Mouse (Mus musculus): ENCODE results near the gene Tac4. TPM values are rescaled to one million over a fixed set of nuclear protein-coding genes. Genes with fewer than 3 reads are reported as not detected.

Gene Tac4
- total RNA-seq (2015; ENCODE audit: low replicate concordance): not detected in 2 replicates
- 0.84 TPM in 1 of 2 replicates, not detected in the other for total RNA-seq (2017; ENCODE audit: low replicate concordance)

DNA sequence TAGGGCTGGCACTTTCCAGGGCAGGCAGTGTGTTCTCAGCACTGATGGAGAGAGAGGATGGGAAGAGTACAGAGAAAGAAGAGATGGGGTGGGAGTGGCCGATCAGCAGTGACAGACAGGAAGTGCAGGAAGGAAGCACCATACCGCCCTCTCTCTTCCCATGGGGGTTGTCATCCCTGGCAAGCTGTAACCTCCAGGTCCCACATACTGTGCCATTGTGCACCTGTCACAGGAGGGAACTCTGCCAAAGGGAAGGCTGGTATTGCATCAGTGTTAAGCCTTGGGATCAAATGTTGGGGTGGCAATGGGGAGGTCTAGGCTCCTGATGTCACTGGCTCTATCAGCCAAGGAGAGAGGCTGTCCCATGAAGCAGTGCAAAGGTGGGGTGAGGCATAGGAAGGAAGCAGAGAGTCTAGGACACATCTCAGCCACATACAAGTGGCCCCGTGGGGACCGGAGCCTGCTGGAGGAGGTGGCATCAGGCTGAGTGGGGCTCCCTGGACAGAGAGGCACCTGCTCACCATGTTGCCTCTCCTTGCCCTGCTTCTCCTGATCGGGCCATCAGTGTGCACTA lies at the start of gene Tac4:
TSS of gene Tac4 (plus strand) at position 352 of the 574 bp plus-strand sequence.
- no peak for ATAC-seq (replicated peaks; ENCODE audit: low FRiP score, poor library complexity, severe bottlenecking)

DNA sequence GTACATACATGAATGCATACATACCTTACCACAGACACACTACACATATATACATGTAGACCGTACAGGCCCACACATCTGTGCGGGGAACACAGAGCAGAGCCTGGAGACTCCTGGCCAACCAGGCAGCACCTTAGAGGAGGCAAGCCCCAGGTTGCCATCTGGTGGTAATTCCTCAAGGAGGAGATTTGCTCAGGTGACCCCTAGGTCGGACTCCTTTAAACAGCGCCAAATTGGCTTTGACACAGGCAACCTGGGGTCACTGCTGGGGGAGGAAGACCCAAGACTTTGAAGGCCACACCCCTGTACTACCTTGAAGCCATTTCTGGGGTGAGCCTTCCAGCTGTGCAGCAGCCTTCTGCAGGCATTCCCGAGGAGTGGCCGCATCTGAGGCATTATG lies 47.7 kb upstream of the Tac4 start:
- no peak for ATAC-seq (replicated peaks; ENCODE audit: low FRiP score, poor library complexity, severe bottlenecking)

DNA sequence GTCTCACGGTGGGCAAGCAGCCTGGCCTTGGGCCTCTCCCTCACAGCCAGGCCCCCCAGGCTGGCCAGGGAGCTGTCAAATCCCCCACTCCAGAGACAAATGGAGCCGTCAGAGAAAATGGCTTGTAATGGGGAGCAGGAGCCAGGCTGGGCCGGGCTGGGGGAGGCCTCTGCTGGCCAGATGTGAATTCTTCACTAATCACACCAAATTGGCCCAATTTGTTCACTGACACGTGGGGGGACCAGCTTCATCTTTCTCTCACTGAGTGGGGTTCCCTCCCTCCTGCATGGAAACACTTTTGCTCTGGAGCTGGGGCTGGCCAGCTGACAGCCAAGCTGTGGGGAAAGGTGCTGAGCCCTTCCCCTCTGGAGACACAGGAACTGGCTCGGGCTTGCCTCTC lies 47.0 kb upstream of the Tac4 start:
- no peak for ATAC-seq (replicated peaks; ENCODE audit: low FRiP score, poor library complexity, severe bottlenecking)

DNA sequence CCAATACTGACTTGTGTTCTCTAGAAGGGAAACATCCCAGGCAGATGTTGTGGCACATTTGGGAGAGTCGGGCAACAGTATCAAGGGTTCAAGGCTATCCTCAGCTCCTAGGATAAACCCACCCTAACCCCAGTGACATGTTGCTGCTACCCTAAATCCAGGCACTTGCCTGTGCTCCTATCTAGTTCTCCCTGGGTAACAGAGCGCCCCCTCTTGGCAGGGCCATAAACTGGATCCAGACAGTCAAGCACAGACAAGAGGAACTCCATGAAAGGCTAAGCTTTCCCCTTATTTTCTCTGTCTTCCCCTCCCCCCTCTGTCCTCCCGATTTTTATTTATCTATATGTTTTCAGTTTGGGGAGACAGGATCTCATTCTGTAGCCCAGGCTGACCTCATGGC lies 45.1 kb upstream of the Tac4 start:
- no peak for ATAC-seq (replicated peaks; ENCODE audit: low FRiP score, poor library complexity, severe bottlenecking)

DNA sequence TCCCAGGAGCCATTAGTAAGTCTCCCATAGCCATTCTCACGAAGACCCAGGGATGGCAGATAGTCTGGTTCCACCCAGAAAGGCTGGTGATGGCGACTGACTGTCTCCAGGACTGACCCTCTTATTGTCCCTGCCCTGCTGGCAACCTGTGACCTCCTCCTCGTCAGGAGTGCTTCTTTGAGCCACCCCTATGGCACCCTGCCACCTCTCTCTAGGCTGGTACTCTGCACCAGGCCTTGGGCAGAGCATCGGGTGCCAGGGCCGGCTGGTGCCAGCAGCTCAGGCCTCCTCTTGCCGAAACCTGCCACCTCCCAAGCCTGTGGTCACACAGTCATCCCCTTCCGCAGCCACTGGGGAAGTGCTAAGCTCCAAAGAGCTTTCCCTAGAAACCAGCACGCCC lies 42.2 kb upstream of the Tac4 start:
- ATAC-seq (replicated peaks; ENCODE audit: low FRiP score, poor library complexity, severe bottlenecking): no peak

DNA sequence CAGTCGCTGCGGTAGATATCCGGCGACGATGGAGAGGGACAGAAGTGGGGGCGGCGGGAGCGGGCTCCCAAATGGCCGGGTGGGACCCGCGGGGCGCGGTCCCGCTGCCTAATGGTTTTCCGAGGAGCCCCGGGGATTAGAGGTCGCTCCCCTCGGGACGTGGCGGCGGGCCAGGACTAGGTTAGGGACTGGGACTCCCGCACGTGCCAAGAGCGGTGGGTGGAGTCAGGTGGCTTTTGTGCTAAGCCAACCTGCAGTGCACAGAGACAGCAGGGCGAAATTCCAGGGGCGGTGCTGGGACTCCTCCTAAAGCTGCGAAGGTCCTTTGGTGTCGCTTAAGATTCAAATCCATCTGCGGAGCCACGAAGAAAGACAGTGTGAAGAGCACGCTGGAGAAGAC lies 37.9 kb upstream of the Tac4 start:
- no peak for ATAC-seq (replicated peaks; ENCODE audit: low FRiP score, poor library complexity, severe bottlenecking)

DNA sequence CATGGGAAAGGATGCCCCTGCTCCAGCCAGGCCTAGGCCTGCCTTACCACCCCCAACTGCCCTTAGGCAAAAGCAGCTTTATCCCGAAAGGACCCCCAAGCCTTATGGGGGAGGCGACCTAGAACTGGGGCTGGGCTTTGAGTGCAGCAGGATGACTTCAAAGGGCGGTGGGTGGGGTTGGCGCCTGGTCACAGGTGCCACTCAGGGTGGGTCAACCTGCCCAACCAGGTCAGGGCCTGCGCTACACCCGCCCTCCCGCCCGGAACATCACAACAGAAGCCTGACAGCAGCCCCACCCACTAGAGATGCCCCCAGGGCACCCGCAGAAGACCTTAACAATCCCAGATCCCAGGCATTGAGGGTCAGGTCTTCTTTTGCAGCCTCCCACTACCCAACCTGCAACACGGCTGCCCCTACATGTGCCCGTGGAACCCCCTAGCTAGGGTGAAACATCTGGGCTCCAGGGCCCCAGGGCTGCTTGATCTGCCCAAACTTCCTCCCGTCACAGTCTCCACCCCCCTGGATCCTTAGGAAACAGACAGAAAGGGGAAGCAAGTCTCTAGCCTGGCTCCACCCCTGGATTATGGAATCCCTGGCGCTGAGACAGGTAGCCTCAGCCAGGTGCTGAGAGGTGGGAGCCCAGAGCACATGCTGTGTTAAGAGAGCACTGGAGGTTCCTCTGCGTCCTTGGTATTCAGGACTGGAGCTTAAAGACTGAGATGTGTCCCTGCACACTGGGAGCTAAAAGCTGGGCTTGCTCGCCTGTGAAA lies 37.0 kb upstream of the Tac4 start:
- ATAC-seq (replicated peaks; ENCODE audit: low FRiP score, poor library complexity, severe bottlenecking): no peak

DNA sequence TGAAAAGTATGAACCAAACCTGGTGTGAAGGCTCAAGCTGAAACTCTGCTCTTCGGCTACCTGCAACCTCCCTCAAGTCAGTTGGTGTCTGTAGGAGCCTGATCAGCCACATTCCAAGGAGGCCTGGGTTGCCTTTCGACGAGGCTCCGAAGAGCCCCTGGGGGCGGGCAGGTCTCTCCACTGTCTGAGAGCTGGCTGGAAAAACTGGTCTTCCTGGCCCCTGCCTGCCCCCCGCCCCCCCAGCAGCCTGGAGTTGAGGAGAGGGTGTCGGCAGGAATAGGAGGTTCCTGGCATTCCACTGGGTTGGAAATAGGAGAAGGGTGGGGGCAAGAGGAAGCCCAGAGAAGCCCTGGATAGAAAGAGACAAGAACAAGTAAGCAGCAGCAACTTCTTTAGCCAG lies 35.9 kb upstream of the Tac4 start:
- ATAC-seq (replicated peaks; ENCODE audit: low FRiP score, poor library complexity, severe bottlenecking): no peak

DNA sequence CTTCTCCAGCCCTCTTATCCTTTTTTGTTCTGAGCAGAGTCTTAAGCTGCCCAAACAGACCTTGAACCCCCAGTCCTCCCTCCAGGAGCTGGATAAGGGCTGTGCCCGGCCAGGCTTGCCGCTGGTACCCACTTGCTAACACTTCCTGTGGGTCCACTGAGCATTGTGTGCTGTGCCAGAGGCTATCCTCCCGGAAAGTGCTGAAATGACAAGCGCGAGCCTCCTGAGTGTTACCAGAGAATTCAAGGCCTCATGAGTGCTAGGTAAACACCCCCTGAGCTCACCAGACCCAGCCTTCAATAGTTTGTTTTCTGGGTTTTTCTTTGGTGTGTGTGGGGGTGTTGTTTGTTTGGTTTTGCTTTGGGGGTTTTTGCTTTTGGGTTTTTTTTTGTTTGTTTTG lies 33.9 kb upstream of the Tac4 start:
- ATAC-seq (replicated peaks; ENCODE audit: low FRiP score, poor library complexity, severe bottlenecking): no peak

DNA sequence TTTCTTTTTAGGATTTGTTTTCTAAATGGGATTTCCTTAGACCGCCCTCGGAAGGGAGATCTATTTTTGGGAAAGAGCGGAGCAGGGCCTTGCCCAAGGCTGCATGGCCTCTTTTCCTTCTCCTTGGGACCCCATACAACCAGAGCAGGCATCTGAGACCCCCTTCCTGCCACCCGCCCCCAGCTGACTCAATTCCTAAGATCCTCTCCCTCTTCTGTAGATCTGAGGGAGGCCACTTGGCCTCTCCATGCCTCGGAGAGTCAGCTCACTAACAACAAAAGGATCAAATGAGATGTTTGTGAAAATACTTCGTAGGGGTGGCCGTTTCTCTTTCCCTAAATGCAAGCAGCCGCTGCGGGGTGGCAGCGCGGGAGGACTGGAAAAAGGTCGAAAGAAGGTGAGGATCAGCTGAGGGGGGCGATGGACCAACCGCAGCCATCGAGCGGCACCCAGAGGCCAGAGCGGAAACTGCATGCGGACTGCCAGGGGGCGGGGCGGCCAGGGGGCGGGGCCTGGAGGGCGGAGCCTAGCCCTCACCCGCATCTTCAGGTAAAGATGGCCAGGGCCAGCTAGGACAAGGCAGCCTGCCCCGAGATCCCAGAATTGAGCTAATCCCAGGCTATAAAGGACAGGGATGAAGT lies 29.5 kb upstream of the Tac4 start:
- ATAC-seq (replicated peaks; ENCODE audit: low FRiP score, poor library complexity, severe bottlenecking): peak; percentile 68

DNA sequence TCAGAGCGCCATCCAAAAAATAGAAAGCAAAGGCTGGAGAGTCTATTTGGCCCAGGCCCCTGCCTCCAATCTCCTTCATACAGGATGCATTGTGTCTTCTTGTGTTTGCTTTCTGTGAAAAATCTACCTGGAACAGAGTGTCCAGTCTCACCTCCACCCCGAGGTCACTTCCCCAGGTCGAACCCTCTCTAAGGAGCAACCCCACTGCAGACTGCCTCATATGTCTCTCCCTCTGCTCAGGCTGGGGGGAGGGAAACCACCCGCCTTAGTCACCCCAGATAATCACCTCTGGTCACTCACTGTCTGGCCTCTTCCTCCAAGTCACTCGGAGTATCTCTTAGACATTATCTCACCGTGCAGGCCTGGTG lies 29.0 kb upstream of the Tac4 start:
- ATAC-seq (replicated peaks; ENCODE audit: low FRiP score, poor library complexity, severe bottlenecking): no peak

DNA sequence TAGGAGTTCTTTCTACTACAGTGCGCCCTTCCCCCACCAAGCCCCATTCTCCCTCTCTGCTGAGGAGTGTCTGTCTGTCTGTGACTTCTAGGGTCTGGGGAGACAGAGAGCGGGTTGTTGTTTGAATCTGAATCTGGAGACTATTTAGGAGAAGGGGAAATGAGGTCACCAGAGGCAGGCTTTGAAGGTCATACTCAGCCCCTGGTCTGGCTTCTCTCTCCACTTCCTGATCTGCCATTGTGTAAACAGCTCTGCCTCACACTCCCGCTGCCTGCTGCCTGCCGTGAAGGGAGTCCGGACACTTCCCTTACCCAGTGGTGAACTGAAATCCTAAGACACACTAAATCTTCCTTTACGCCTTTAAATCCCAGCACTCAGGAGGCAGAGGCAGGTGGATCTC lies 22.9 kb upstream of the Tac4 start:
- no peak for ATAC-seq (replicated peaks; ENCODE audit: low FRiP score, poor library complexity, severe bottlenecking)

DNA sequence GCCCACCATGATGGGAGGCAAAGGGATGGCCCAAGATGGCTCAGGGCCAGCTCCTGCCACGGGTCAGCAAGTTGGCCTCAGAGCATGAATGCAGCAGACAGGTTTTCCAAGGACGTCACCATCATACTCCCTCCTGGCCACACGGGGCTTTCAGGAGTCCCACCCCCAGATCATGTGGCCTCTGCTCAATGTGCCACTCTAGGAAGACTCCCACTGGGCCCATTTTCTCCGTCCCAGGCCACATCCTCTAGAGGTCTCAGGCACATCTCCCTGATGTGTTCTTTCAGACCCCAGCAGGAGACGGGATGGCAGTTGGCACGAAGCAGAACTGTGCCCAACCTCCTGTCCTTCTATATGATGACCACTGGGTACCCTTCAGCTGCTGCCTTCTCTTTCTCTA lies 18.7 kb upstream of the Tac4 start:
- no peak for ATAC-seq (replicated peaks; ENCODE audit: low FRiP score, poor library complexity, severe bottlenecking)

DNA sequence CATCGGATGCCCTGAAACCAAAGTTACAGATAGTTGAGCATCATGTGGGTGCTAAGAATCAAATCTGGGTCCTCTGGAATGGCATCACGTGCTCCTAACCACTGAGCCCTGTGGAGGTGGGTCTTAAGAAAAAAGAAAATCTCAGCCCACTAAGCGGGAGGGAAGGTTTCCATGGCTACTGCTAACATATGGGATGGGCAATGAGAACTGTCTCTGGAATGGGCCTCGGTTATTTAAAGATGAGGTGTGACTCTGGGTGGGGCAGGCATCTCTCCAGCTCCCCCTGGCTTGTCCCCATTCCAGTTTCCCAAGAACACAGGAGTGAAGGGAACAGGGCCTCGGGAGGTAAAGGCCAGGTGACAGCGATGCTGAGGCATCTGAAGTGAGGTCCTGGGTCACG lies 15.9 kb upstream of the Tac4 start:
- ATAC-seq (replicated peaks; ENCODE audit: low FRiP score, poor library complexity, severe bottlenecking): no peak

DNA sequence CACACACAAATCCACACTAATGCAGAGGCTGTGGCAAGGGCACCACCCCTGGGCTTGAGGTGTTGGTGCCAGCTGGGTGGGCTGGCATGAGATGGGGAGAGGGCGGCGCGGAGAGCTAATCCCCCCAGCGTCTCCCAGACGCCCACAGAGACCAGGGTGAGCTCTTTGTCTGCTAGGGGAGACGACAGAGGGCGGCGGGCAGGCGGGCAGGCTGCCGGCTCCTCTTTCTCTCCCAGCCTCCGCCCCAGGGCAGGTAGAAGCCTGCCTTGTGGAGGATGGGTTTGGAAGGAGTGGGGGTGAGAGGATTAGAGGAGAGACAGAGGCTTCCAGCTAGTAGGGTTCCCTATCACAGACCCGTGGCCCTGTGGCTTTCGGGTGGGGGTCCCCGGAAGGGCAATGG lies 14.3 kb upstream of the Tac4 start:
- no peak for ATAC-seq (replicated peaks; ENCODE audit: low FRiP score, poor library complexity, severe bottlenecking)

DNA sequence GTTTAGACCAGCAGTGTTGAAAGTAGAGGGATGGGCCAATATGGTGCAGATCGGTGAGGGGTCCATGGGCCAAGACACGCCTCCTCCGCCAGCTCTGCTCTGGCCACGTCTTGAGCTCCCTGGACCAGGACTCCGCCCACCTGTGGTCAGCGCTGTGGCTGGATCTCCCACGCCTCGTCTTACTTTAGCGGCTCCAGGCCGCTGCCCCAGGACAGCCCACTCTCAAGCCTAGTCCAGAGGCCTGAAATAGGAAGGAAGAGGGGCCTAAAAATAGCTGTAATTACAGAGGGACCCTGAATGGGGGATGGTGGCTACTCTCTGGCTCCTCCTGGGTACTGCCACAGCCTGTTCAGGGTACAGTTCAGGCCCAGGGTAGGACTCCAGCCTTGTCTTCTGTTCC lies 11.2 kb upstream of the Tac4 start:
- no peak for ATAC-seq (replicated peaks; ENCODE audit: low FRiP score, poor library complexity, severe bottlenecking)

DNA sequence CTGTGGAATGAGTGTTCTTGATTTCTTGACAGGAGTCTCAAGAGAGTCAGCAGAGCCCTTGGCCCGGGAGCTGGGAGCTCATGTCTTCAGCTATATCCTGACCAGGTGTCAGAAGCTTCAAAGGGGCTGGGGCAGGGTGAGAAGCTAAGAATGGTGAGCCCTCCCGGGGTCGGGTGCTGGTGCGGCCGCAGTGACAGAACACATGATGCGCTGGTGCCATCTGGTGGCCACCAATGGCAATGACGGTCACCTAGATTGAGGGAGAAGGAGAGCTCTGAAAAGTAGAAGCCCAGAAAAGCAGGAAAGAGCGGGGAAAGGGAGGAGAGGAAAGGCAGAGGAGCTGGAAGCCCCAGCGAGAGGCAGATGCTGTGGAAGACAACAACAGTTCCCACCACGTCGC lies 10.0 kb upstream of the Tac4 start:
- ATAC-seq (replicated peaks; ENCODE audit: low FRiP score, poor library complexity, severe bottlenecking): peak; percentile 79

DNA sequence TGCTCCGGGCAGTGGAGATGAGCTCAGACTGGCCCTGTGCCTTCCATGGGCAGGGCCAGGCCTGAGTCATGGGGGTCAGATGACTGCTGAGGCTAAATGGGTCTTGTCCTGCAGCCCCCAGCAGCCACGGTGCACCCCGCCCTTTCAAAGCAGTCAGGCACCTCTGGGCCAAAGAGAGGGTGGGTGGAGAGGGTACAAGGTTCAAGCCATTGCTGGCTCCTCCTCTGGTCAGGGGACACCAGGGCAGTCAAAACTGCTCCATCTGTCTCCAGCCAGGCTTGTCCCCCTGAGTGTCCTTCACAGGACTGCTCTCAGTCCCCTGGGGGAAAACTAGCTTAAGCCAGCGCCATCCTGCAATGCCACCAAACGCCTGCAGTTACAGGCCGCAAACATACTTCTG lies 9.2 kb upstream of the Tac4 start:
- no peak for ATAC-seq (replicated peaks; ENCODE audit: low FRiP score, poor library complexity, severe bottlenecking)

DNA sequence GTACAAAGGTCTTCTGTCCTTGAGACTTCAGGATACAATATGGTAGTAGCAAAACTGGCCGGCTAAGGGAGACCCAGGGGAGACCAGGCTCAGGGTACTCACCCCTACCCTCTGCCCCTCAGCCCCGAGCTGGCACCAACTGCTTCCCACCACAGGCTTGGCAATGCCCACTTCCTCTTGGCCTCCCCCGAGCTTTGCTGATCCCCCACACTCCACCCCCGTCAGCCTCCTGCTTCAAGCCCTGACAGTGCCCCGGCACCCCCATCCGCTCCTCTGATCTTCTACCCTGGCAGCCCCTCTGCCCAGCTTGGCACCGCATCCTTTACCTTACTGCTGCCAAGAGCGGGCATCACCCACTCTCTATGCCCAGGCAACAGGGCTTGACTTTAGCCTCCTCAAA lies 7.2 kb upstream of the Tac4 start:
- no peak for ATAC-seq (replicated peaks; ENCODE audit: low FRiP score, poor library complexity, severe bottlenecking)

DNA sequence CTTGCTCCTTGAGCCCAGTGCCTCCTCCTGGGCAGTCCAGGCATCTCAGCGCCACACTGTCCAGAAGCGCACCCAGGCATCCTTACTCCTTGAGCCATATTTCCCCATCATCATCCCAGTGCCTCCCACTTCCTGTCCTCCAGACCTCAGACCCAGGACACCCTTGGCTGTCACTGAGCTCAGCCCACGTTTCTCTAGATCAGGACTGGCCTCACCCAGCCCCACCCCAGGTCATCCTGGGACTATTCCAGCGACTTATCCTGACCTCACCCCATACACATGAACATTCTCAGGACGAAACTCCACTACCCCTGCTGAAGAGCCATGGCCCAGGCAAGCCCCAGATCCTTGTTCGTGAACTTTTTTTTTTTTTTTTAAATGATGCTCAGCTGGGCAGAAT lies 5.6 kb upstream of the Tac4 start:
- ATAC-seq (replicated peaks; ENCODE audit: low FRiP score, poor library complexity, severe bottlenecking): no peak

DNA sequence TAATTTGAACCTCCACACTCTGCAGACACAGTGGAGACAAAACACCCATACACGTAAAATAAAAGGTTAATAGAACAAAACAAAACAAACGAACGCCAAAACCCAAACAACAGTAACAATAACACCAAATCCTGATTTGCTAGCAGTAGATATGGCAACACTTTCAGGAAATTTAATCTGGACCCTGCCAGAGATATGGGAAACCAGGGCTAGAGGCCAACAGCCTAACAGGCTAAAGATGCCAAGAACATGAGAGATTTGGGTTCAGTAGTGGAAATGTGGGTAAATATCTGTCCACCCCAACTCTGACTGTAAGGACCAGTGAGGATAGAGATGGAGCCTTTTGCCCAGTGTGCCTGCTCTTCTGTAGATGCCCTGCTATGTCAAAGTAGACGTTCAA lies 3.4 kb upstream of the Tac4 start:
- ATAC-seq (replicated peaks; ENCODE audit: low FRiP score, poor library complexity, severe bottlenecking): no peak

Data from erythroblast, adult 5-6 weeks (primary cell).